Mouse (Mus musculus) left cerebral cortex, adult 11 months (tissue): ENCODE results near the gene Cep57l1.
A peak's percentile ranks its signal among the peaks of the same experiment; 100 is the strongest.
"Not testable (repeated sequence)": the region's sequence is repeated elsewhere in the genome, so short reads cannot be mapped to it uniquely, and the experiment has no call there.

Source experiments
- DNase-seq: peaks from one replicate; pipeline ENCODE4 v3.0.0; 2022; ENCODE audit warnings: low spot score

Cep57l1 gene

DNA sequence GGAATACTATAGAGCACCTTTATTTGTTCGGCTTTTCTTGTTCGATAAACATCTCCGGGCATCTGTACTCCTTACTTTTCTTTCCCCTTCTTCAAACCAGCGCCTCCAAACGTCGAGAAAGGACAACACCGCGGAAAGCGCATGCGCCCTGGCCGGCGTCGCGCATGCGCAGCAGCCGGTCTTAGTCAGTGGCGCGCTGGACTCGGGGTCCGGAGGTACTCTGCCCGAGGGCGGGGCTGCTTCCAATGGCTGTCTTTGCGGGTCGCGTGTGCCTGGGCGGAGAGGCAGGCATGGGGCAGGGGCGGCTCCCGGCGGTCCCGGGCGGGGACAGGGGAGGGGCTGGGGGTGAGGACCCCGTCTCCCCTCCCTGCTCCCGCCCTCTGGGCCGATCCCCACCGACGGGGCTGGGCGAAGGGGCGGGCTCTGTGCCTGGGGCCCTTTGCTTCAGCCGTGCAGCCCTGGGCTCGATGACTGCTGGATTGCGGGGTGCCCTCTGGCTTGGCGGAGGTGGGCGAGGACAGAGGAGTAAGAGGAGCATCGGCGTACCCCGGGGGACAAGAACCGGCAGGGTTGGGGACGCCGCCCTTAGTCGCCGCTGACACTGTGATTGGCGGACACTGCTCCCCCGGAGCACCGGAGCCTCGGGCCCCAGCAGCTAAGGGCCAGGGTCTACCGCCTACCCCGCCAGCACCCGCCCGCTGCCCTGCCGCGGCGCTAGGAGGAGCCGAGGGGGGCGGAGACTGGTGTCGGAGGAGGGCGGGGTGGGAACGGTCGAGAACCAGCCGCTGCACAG, at the start of gene Cep57l1, which contains the start of gene Sesn1:
Cep57l1 (minus strand) TSS at position 101 of the 793 bp plus-strand sequence.
Sesn1 (plus strand) TSS at position 165 of the 793 bp plus-strand sequence.
- peak; percentile 88 for DNase-seq

DNA sequence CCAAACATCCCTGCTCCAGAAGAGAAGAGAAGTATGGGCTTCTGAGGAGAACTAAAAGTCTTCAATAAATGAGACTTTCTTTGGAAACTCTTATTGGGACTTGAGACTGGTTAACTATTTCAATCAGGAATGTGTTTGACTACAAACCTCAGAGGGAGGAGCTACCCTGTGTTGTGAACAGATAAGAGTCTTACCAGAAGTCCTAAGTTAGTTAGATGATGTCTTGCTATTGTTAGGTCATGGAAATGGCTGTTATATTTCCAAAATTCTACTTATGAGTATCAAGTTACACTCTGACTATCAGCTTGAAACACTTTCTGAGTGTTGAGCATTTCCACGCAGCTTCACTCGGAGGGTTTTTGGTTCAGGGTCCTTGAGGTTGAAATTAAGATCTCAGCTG, 39.0 kb upstream of the Cep57l1 start:
- DNase-seq = no peak

DNA sequence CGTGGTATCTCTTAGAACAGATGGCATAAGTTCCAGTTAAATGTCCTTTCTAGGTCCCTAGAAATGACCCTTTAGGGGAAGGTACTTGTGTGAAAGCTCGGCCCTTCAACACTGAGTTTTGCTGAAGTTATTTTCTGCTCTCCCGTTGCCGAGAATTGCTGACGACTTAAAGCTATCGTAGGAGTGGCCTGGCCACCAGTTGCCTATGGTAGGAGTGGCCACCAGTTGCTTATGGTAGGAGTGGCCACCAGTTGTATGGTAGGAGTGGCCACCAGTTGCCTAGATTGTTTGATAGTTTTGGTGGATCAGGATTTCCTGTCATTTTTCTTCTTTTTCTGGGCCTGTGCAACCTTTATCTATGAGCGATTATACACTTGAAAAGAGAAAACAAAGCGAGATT, 38.1 kb upstream of the Cep57l1 start:
- DNase-seq = no peak

GRCm38 (mm10) chr10:41838911-41839310, 29.2 kb upstream of the Cep57l1 start:
- DNase-seq = no peak

GRCm38 (mm10) chr10:41834131-41834530, 24.5 kb upstream of the Cep57l1 start:
- no peak for DNase-seq

DNA sequence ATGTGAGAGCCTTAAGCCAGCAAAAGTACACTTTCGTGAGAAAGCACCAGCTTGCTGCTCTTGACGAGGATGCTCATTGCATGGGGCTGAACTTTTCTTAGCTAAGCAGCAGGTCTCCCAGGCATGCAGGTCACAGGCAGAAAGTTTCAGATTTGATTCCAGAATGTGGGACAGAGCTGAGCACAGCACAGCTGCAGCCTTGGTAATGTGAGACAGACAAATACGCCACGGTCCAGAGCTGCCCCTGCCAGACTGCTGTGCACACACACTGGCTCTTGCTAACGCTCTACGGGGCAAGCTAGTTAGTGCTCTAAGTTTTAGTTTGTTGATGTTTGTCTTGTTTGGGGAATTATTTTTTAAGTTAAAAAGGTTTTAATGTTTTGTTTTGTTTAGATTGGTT, 22.5 kb upstream of the Cep57l1 start:
- DNase-seq = no peak

DNA sequence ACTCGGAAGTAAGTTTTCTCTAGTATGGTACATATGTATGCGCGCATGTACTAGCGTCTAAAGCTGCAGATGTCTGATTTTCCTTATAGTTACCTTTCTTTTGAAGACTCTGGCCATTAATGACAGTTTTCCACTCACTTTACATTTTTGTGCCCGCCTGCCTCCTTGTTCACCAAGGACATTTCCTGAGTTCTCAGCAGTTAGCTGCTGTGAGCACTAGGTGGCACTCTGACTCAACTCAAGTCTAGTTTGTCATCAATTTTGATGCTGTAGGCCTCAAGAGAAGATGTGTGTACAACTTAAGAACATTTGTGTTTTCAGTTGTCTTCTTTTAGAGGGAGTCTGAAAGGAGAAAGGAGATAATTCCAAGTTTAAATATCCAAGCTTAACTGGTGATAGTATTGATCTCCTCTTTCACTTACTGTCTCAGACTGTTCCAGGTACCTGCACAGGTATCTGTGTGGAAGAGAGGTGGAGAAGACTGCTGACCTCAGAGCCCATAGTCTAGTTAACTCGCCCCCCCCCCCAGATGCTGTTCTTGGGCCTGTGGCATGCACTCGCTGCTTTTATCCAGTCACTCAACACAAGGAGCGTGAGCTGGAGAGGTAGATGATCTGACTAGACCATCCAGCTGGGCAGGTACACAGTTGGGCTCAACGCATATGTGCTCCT, 21.3 kb upstream of the Cep57l1 start:
- DNase-seq = peak; percentile 49

DNA sequence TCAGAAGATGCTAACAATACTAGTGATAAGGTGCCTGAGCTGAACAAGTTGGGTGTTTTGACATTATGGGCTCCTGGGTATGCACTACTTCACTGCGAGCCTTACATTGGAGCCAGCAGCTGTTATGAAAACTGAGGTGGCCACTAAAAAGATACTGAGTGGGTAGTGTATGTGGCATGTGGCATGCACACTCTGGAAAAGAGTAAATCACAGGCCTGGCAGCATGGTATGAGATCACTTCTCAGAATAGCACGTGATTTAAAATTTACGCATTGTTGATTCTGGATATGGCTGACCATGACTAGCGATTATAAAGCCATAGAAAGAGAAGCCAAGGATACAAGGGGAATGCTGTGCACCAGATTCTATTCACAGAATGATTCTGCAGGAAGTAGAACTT, 20.8 kb upstream of the Cep57l1 start:
- no peak for DNase-seq

DNA sequence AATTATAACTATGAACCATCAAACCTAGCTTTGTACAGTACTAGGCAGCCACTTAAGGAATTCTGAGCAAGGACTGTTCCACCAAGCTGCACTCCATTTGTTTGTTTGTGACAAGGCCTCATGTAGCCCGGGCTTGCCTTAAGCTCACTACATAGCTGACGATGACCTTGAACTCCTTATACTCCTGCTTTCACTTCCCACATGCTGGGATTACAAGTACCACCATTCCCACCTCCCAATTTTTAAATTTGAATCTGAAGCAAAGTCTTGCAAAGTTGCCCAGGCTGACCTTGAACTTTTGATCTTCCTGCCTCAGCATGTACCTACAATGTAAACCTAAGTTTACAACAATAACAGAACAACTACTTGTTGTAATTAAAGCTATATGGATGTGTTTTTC, 20.3 kb upstream of the Cep57l1 start:
- no peak for DNase-seq

- DNase-seq = no peak
Observed at GRCm38 (mm10) chr10:41829191-41829590, 19.5 kb upstream of the Cep57l1 start.

DNA sequence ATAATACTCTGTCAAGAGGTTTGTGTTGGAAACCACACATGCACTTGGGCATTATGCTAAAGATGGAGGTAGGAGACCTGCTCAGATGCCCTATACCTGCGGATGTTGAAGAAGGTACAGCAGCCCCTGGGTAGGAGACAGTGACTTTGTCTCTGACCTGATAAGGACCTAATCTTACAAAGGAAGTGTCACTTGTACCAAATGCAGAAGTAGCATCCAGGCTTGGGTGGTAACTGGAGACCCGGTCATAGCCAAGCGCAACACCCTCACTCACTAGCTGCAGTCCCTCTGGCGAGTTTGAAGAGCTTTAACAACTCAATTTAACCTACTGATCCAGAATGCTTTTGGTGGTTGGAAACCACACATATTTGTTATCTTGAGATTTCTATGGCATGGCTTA, 18.1 kb upstream of the Cep57l1 start:
- no peak for DNase-seq

DNA sequence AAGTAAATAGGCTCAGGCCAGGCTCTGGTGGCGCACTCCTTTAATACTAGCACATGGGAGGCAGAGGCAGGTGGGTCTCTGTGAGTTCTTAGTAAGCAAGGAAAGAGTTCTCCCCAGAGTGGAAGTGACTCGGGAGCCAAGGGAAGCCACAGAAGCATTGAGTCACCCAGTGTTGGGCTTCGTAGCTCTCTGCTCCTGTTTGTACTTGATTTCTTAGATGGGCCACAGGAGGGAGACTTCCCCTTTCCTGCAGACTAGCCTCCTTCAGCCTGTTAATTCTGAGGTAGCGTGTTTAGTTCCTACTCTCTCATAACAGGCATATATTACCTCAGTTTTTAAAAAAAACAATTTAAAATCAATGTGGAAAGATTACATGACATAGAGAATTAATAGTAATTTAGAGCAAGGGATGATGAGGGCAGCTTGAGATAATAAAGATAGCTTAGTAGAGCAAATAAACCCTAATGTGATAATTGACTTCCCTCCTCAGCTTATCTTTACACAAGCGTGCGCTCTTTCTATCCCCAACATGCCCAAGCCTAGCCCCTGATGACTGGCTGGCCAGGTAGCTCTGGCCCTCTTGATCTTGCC, 16.9 kb upstream of the Cep57l1 start:
- DNase-seq = no peak

DNA sequence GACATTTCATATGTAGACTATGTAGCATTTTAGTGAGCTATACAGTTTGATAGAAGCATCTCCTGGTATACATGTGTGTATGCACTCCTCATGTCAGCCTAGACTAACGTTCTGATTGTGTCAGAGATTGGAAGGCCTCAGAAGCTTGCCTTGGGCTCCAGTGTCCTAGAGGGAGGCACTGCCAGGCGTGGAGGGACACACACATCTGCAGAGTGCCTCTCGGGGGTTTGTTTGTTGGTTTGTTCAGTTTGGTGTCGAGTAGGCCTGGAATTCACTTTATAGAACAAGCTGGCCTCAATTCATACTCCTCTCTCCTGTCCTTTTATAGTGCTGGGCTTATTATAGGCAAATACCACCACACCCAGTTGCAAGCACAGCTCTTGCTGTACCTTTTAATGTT, 16.3 kb upstream of the Cep57l1 start:
- no peak for DNase-seq

DNA sequence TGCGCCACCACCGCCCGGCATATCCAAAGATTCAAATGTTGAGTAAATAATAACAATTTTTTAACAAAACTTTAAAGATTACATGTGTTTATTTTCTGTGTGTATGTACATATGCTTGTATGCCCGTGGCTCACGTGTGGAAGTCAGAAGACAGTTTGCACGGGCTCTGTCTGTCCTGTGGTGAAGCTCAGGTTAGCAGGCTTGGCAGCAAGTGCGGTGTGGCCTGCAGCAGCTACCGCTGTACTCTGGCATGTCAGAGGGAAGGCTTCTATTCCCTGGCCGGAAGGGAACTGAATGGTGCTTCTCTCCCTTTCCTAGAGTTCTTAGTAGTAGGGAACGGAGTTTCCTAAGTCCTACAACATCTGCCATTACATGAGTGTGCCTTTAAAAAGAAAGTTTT, 15.4 kb upstream of the Cep57l1 start:
- no peak for DNase-seq

DNA sequence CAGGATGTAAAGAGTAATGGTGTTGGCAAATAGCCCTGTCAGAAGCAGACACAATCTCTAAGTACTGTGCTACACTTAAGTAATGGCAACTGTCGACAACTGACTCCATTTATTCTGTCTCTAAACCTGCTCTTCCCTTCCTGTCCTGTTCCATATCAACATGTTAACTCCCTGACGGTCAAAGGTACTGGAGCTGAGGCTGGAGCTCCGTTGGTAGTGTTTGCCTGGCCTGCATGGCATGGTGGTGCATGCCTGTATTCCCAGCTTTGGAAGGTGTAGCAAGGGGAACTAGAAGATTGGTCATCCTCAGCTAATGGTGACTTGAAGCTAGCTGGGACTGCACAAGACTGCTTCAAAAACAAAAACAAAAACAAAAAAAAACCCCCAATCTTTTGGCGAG, 14.2 kb upstream of the Cep57l1 start:
- no peak for DNase-seq

GRCm38 (mm10) chr10:41823282-41823675, 13.6 kb upstream of the Cep57l1 start:
- DNase-seq = not testable (repeated sequence)

DNA sequence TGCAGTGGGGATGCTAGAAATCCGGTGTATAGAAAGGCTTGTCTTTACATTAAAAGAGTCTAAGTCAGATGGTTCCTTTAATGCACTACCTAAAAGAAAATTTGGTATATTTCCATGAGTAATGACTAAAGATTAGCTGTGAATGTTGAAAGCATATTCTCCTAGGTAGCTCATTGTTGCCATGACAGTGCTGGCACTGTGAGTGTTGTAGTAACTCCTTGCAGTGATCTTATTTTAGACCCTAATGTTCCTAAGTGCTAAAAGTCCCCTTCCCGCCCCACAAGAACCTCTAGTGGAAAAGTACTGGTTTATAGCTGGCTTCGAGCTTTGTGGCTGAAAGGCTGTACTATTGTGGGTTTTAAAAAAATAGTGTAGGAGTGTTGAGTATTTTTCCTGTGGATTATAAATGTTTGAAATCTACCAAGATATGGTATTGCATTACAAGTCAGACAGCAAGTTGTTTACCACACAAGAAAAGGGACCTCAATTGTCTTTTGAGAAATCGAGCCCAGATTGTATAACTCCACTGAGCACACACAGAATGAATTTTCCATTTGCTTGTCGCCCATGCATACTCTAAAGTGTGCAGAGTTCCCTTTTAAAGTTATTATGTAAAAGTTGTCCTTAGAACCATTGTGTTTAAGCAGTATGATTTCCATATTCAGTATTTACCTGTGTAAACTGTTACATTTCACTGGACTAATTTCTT, 13.1 kb upstream of the Cep57l1 start:
- peak; percentile 44 for DNase-seq

GRCm38 (mm10) chr10:41821171-41821570, 11.5 kb upstream of the Cep57l1 start:
- no peak for DNase-seq

GRCm38 (mm10) chr10:41820401-41820800, 10.7 kb upstream of the Cep57l1 start:
- no peak for DNase-seq

GRCm38 (mm10) chr10:41819307-41819706, 9.6 kb upstream of the Cep57l1 start:
- no peak for DNase-seq

- DNase-seq = not testable (repeated sequence)
Observed at GRCm38 (mm10) chr10:41818733-41819070, 9.0 kb upstream of the Cep57l1 start.

DNA sequence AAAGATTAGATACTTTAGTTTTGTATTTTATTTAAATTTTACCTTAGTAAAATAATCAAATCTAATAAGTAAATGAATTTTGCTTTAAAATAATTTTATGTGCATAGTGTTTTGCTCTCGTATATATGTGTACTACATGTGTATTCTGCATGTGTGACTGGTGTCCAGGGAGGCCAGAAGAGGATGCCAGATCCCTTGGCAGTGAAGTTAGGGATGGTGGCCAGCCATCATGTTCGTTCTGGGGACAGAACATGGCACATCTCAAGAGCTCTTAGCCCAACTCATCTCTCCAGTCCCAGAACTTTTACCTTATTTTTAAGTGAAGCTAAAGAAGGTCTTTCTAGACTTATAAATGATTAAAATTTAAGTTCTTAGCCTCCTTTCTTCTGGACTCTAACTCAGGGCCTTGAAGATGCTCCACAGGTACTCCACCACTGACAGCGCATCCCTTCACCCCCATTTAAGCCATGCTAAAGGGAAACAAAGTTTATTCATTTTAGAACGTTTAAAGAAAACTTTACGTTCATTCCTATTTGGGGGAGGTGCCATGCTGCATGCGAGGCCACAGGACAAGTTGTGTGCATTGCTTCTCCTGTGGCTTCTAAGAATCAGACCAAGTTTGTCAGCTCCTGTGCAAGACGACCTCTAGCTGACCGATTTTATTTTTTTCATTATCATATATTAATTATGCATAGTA, 8.5 kb upstream of the Cep57l1 start:
- DNase-seq = no peak
